Mouse (Mus musculus): ENCODE data around the gene Irak3.

DNA sequence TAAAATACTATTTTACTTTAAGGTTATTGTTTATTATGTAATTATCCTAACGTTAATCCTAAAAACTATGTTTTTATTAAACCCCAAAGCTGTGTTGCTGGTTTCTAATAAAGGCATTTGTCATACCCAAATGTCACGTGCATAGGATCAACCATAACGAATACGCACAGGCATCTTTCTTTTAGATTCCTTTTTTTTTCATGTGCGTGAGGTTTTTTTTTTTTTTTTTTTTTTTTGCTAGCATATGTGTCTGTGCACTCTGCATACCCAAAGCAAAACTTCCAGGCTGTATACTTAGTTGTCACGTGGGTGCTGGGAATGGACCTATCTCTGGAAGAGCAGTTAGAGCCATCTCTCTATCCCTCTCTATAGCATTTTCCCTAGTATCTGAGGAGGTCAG, 88.0 kb downstream of the Irak3 start:
- TF ChIP-seq CTCF (IDR thresholded peaks at IDR 0.05; ENCODE audit: extremely low read depth, insufficient read depth, insufficient read length, insufficient replicate concordance) (no peak), POLR2A (IDR thresholded peaks at IDR 0.05; ENCODE audit: low read depth, low read length) (no peak)

Data from spleen, adult 2 months (tissue).